Mouse (Mus musculus): Measurements from ENCODE around the gene Ociad2. TPM values are rescaled to one million over a fixed set of nuclear protein-coding genes. Genes with fewer than 3 reads are reported as not detected.

Gene Ociad2
- polyA plus RNA-seq, 1 experiment from 2014 or later = 5.9 TPM

GRCm38 (mm10) chr5:73279732-73280566 lies 60.9 kb downstream of the Ociad2 start:
- H3K4me1 ChIP-seq (replicated peaks) = peaks cover 8% of the 10 kb centered on the region
- no peak overlapping the region for H3K4me3 ChIP-seq (replicated peaks)
- H3K27me3 ChIP-seq = 0 out of 2 replicates have a peak, but pooled peaks cover 1% of the 10 kb centered on the region
- no peak overlapping the region for H3K9ac ChIP-seq
- no peaks in the 10 kb centered on the region for H3K9me3 ChIP-seq (replicated peaks)
- 59% methylated on average over 4 of the region's 4 CpGs for WGBS (ENCODE audit: insufficient replicate concordance)
- H3K4me2 ChIP-seq = no peak overlapping the region
- H3K27ac ChIP-seq (replicated peaks) = no peak overlapping the region
- no peak for ATAC-seq (ENCODE audit: insufficient read depth)
- H3K36me3 ChIP-seq (replicated peaks) = no peaks in the 10 kb centered on the region

GRCm38 (mm10) chr5:73279190-73279589 lies 61.6 kb downstream of the Ociad2 start:
- Histone ChIP-seq H3K9ac (no peak overlapping the region), H3K9me3 (replicated peaks) (no peaks in the 10 kb centered on the region), H3K4me3 (replicated peaks) (no peak overlapping the region), H3K36me3 (replicated peaks) (no peaks in the 10 kb centered on the region), H3K4me2 (no peak overlapping the region), H3K27ac (replicated peaks) (no peak overlapping the region), H3K4me1 (replicated peaks) (peaks cover 8% of the 10 kb centered on the region), H3K27me3 (0 out of 2 replicates have a peak, but pooled peaks cover 4% of the 10 kb centered on the region)
- WGBS (ENCODE audit: insufficient replicate concordance) = 64% methylated on average over 10 of the region's 10 CpGs
- ATAC-seq (ENCODE audit: insufficient read depth) = no peak

GRCm38 (mm10) chr5:73274941-73275340 lies 65.9 kb downstream of the Ociad2 start:
- WGBS (ENCODE audit: insufficient replicate concordance) = 57% methylated on average over 2 of the region's 2 CpGs
- Histone ChIP-seq H3K36me3 (replicated peaks) (no peaks in the 10 kb centered on the region), H3K4me1 (replicated peaks) (peaks cover 7% of the 10 kb centered on the region), H3K27ac (replicated peaks) (no peak overlapping the region), H3K4me3 (replicated peaks) (no peak overlapping the region), H3K27me3 (0 out of 2 replicates have a peak, but pooled peaks cover 4% of the 10 kb centered on the region), H3K9me3 (replicated peaks) (no peaks in the 10 kb centered on the region), H3K9ac (no peak overlapping the region), H3K4me2 (no peak overlapping the region)
- ATAC-seq (ENCODE audit: insufficient read depth) = no peak

- Histone ChIP-seq H3K27ac (replicated peaks) (no peak overlapping the region), H3K4me2 (no peak overlapping the region), H3K9ac (no peak overlapping the region), H3K4me3 (replicated peaks) (no peak overlapping the region), H3K4me1 (replicated peaks) (no peaks in the 10 kb centered on the region), H3K36me3 (replicated peaks) (no peaks in the 10 kb centered on the region), H3K27me3 (0 out of 2 replicates have a peak, but pooled peaks cover 4% of the 10 kb centered on the region), H3K9me3 (replicated peaks) (no peaks in the 10 kb centered on the region)
- ATAC-seq (ENCODE audit: insufficient read depth) = no peak
- whole genome bisulfite sequencing (ENCODE audit: insufficient replicate concordance) = 61% methylated on average over 4 of the region's 4 CpGs
These were observed 67.7 kb downstream of the Ociad2 start for GRCm38 (mm10) chr5:73273171-73273570.

Other genes starting within 250 kb of the Ociad2 start
- gene Fryl, start 84.4 kb downstream of the Ociad2 start, polyA plus RNA-seq (2015; fragmentation: Nextera tagmentation; extraction: Ambion mirVana) = 46.2 and 47.2 TPM in 2 replicates
- 115 and 117 TPM in 2 replicates for gene Ociad1, start 48.2 kb downstream of the Ociad2 start, polyA plus RNA-seq (2015; fragmentation: Nextera tagmentation; extraction: Ambion mirVana)
- not detected in 2 replicates for gene Cwh43, start 65.0 kb upstream of the Ociad2 start, polyA plus RNA-seq (2015; fragmentation: Nextera tagmentation; extraction: Ambion mirVana)
- gene Dcun1d4, start 140.0 kb upstream of the Ociad2 start, polyA plus RNA-seq (2015; fragmentation: Nextera tagmentation; extraction: Ambion mirVana) = 2.5 and 2.9 TPM in 2 replicates

Measured in liver, embryonic 15.5 days (tissue).